Mouse (Mus musculus) CD8-positive naive resting alpha-beta T cell, adult 57 days (primary cell): ENCODE data around the gene Gm10334. TPM values are rescaled to one million over a fixed set of nuclear protein-coding genes. Genes with fewer than 3 reads are reported as not detected.

Experiments used
- total RNA-seq: library from RNA; stranded (reverse); gene quantifications from one replicate; pipeline ENCODE4 v1.2.4, GENCODE M21; 2023

Gene Gm10334
- not detected for total RNA-seq

GRCm38 (mm10) chr6:41446045-41446444 is at the start of gene Gm10334:
TSS of gene Gm10334 (minus strand) at chr6:41446145.

GRCm38 (mm10) chr6:41458632-41459031 is 12.7 kb upstream of the Gm10334 start, which contains the start of gene Prss1:
TSS of gene Prss1 (plus strand) at chr6:41458932.

Other genes with a start within 250 kb of the Gm10334 start
- 10.5 TPM for gene Try4, start 143.9 kb downstream of the Gm10334 start, total RNA-seq
- 3.5 TPM for gene Try5, start 129.3 kb downstream of the Gm10334 start, total RNA-seq
- gene Try10, start 92.0 kb downstream of the Gm10334 start, total RNA-seq = 1.4 TPM
- gene Prss3, start 68.5 kb downstream of the Gm10334 start, total RNA-seq = not detected
- gene Gm5771, start 53.8 kb downstream of the Gm10334 start, total RNA-seq = not detected
- 1.0 TPM for gene Prss1, start 12.8 kb upstream of the Gm10334 start, total RNA-seq
- 13.6 TPM for gene Prss2, start 75.6 kb upstream of the Gm10334 start, total RNA-seq
- 23.9 TPM for gene Ephb6, start 159.3 kb upstream of the Gm10334 start, total RNA-seq
- not detected for gene Trpv6, start 190.3 kb upstream of the Gm10334 start, total RNA-seq
- not detected for gene Trpv5, start 234.6 kb upstream of the Gm10334 start, total RNA-seq
- not detected for gene Llcfc1, start 238.3 kb upstream of the Gm10334 start, total RNA-seq